Mouse (Mus musculus) gastrocnemius, adult 2 months (tissue): Measurements from ENCODE around the gene Pcca. TPM values are rescaled to one million over a fixed set of nuclear protein-coding genes. Genes with fewer than 3 reads are reported as not detected.

Experiments used
- DNase-seq: peaks from one replicate; pipeline ENCODE4 v3.0.0; 2022
- H3K27ac ChIP-seq: fragments of 200-600 bp; 2 replicates; pipeline ENCODE4 v1.8.1; 2022; ENCODE audit warnings: mild to moderate bottlenecking
- H3K4me3 ChIP-seq: fragments of 200-600 bp; 2 replicates; pipeline ENCODE4 v1.8.1; 2022; ENCODE audit warnings: mild to moderate bottlenecking, moderate library complexity
- CTCF ChIP-seq: fragments of 200-600 bp; IDR thresholded peaks from 2 replicates; pipeline ENCODE4 v1.8.1; 2022; ENCODE audit warnings: antibody characterized with exemption, mild to moderate bottlenecking, moderate library complexity
- intact Hi-C: fragments of 180-260 bp; cut with DNase I; formaldehyde crosslinking; loops from one replicate; pipeline ENCODE4 v1.15.1; 2025
- total RNA-seq, 2 experiments: library from RNA; stranded (reverse); gene quantifications; 2 replicates each; pipeline ENCODE4 v1.2.3; 2021

Pcca gene
- total RNA-seq, 2 experiments from 2014 or later, result 37.7 to 58.5 TPM

DNA sequence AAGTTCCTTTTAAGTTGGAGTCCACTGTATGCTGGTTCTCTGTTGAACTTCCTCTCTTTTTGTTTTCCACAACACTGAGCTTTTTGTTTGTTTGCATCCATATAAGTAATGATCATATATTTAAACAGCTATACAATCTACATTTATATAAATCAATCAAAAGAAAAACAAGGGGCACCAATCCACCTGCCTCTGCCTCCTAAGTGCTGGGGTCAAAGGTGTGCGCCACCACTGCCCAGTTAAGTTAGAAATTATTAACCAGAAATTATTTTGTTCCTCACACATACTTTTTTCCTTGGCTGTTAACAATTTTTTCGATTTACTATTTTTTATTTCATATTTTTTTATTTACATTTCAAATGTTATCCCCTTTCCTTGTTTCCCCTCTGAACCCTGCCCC lies 99.3 kb downstream of the Pcca start:
- TF ChIP-seq CTCF, result no peak
- Histone ChIP-seq H3K4me3 (no peak overlapping the region), H3K27ac (no peak overlapping the region)
- no peak for DNase-seq
- intact Hi-C loops, result no loop called here

DNA sequence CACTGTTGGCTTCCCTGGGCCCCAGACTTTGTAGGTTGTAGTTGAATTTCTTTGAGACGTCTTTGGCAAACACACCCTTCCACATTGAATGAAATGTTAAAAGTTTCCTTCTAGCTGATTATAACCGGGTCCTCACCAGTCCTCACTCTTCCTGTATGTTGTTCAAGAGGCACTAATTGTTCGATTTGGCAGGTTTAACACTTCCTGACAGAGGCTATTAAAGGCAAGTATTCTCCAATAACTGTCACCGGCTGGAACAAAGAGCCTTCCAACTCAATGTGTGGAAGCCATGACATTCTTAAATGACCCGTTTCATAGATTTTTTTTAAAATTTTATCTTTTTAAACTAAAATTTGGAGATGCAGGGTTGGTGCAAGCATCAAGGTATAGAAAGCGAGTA lies 102.5 kb downstream of the Pcca start:
- no peak for DNase-seq
- Histone ChIP-seq H3K4me3 (no peak overlapping the region), H3K27ac (no peak overlapping the region)
- intact Hi-C loops, result no loop called here
- no peak for TF ChIP-seq CTCF

DNA sequence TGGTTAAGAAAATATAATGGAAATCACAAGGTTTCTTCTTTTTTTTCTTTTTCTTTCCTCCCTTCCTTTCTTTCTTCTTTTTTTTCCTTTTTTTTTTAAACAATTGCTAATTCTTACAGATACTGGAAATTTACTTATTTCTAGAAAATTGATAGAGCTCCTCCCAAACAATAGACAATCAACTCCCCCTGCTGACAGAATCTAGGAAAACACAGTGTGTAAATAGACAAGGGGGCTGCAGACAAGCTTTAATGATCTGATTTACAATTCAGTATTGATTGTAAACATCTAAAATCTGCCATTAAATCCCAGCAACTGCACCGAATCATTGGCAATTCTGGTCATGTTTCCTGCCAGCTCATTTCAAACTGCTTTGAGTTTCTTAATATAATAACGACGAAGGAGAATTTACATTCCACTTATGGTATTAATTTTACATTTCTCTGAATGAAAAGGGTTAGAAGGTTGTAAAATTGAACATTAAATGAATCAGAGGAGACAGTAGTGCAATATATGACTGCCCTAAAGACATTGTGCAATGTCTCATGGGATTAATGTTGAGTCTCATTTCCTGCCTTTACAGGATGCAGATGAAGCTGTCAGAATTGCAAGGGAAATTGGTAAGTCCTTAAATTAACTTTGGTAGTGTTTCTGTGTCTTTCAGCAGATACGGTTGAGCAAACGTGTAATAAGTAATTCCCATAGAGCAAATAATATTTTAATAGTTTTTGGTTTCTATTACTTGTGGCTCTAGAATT lies 103.9 kb downstream of the Pcca start:
- TF ChIP-seq CTCF, result peak; percentile 33; the same call in 1 of the 2 replicates
- DNase-seq, result no peak
- intact Hi-C loops, result no loop called here
- Histone ChIP-seq H3K27ac (no peak overlapping the region), H3K4me3 (no peak overlapping the region)

DNA sequence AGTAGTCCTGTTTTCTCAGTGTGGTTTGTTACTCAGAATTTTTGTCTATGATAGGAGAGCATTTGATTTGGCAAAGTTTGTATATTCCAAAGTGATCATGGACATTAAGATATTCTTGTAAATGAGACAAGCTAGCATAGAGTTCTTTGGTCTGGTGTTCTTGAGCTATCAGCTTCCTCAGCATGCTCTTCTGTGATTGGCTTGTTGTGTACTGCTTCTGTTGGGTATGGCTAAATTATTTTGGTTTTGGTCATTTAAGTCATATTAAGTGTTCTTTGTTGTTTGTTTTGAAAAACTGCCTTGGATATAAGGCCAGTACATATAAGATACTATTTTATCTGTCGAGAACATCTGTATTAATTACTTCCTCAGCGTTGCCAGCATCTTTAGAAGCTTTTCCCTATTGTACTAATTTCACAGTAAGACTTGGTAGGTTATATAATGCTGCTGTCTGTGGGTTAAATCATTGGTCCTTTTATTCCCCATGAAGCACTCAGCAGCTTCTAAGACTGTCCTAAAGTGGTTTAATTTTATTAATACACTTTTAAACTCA lies 105.1 kb downstream of the Pcca start:
- no peak overlapping the region for H3K4me3 ChIP-seq

DNA sequence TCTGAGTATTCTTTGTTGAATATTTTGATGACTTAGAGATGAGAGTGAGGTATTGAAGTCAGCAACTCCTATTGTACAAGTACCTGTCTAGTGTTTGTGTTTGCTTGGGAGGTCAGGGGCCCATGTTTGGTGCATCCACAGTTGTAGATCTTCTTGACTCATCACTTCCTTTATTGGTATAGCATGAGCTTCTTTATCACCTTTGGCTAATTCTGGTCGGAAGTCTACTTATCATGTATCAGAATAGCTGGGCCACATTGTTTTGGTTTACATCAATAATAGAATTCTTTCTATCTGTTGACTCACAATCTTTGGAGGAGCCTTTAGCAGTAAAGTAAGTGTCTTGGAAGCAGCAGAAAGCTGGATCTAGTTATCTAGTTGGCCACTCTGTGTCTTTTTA lies 108.3 kb downstream of the Pcca start:
- no peak for DNase-seq
- no peak overlapping the region for H3K4me3 ChIP-seq
- intact Hi-C loops, result no loop called here
- H3K27ac ChIP-seq, result no peak overlapping the region
- TF ChIP-seq CTCF, result no peak

More for the DNA sequence above, 105.1 kb downstream of the Pcca start:
- intact Hi-C loops, result no loop called here
- no peak for DNase-seq
- H3K27ac ChIP-seq, result no peak overlapping the region
- no peak for TF ChIP-seq CTCF

DNA sequence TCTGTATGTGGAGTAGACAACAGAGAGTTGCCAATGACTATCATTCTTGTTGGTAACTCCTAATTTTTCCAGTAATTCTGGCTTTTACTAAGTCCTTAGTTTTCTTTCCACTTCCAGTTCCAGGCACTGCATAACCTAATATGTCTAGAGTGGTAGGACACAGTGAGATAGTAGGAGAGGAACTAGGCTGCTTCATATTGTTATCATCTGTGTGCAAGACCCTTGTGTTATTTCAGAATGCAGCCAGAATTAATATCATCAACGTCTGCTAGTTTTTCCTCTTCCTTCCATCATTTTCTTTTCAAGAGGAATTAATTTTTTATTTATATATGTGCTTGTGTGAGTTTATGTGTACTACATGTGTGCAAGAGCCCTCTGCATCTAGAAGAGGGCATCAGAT lies 114.1 kb downstream of the Pcca start:
- Histone ChIP-seq H3K27ac (no peak overlapping the region), H3K4me3 (no peak overlapping the region)
- intact Hi-C loops, result no loop called here
- no peak for DNase-seq
- no peak for TF ChIP-seq CTCF

DNA sequence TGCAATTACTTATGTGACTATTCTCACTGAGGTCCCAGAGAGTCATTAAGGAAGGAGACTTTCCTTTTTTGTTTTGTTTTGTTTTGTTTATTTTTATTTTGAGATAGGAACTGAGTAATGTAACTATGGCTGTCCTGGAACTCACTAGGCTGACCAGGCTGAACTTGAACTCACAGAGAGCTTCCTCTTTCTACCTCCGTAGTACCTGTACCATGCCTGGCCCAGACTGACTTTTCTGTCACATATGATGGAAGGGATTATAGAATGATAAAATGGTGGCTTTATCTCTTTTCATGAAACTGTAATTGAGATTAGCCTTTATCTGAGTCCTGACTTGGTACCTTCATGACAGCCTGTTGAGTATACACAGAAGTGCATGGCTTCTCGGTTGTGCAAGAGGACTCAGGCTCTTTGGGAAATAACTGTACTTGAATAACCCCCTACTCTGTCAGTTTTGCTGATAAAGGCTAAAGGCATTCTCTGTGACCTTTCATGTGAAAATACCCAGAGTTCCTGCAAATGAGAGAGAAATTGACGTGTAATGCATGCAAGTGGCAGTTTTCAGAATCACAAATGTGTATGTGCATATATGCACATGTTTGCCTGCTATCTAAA lies 115.3 kb downstream of the Pcca start:
- no peak for TF ChIP-seq CTCF
- intact Hi-C loops, result no loop called here
- H3K4me3 ChIP-seq, result no peak overlapping the region
- no peak overlapping the region for H3K27ac ChIP-seq
- DNase-seq, result no peak

DNA sequence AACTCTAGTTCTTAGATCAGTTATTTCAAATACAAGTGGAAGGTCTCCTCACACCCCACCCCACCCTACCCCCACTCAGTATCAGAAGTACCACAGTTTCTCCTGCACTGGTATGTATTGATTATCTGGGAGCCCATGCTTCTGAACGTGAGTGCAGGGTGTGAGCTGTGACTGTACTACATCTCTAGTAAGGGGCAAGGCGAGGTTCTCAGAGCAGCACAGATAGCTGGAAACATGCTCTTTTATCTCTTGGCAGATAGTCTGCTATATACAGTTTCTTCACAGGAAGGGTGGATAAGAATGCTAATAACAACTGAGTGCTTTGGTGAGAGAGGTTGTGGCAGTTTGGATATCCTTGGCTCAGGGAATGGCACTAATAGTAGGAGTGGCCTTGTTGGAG lies 117.6 kb downstream of the Pcca start:
- DNase-seq, result no peak
- intact Hi-C loops, result no loop called here
- Histone ChIP-seq H3K27ac (no peak overlapping the region), H3K4me3 (no peak overlapping the region)
- TF ChIP-seq CTCF, result no peak

DNA sequence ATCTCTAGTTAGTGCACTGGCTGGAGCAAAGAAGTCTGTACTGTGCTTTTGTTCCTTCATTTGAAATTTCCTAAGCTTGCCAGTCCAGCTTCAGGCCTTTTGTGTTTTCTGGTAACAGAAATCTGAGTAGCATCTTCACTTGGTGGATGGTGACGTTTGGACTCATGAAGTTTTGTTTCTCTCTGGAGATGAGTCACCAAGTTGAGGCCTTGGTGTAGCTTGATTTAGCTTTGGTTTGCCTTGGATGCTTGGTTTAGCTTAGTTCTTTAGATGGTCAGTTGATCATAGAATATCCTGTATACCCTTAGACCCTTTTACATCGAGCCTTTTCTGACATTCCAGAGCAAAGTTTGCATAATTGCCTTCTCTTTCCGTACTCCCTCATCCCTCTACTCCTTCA lies 141.5 kb downstream of the Pcca start:
- no peak overlapping the region for H3K4me3 ChIP-seq
- no peak for DNase-seq
- H3K27ac ChIP-seq, result no peak overlapping the region
- intact Hi-C loops, result no loop called here
- no peak for TF ChIP-seq CTCF

DNA sequence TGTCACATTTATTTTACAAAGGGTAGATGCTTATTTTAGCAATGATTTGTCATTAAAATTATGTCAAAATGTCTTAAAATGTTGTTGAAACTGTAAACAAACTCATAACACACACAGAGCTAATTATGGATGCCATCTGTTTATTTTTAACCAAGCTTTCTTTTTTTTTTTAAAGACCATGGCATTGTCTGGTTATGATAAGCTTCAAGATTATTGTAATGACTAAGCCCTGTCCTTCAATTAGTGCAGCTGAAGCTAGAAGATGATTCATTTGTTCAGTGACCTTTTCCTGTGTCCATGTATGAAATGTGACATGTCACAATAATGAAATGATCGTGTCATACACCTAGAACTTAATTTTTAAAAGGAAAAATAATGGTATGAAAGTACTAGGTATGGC lies 149.5 kb downstream of the Pcca start:
- Histone ChIP-seq H3K27ac (no peak overlapping the region), H3K4me3 (no peak overlapping the region)
- TF ChIP-seq CTCF, result no peak
- intact Hi-C loops, result no loop called here
- no peak for DNase-seq

DNA sequence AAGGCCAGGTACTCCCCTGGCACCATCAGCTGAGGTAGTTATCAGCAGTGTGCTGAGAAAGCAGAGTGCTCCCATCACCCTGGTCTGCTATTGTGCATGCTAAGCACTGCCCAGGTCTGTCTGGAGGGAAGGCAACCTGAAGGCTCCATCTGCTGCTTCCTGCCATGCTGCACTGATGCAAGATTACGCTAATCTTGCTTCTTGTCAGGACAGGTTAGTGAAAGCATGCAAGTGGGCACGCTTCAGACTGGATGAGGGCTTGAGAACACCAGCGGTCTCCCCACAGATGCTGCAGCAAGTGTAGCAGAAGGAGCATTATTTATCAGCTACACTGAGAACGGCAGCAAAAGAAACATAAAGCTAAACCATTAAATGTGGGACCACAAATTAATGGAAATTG lies 150.1 kb downstream of the Pcca start:
- H3K27ac ChIP-seq, result no peak overlapping the region
- no peak for TF ChIP-seq CTCF
- DNase-seq, result no peak
- H3K4me3 ChIP-seq, result no peak overlapping the region
- intact Hi-C loops, result no loop called here

DNA sequence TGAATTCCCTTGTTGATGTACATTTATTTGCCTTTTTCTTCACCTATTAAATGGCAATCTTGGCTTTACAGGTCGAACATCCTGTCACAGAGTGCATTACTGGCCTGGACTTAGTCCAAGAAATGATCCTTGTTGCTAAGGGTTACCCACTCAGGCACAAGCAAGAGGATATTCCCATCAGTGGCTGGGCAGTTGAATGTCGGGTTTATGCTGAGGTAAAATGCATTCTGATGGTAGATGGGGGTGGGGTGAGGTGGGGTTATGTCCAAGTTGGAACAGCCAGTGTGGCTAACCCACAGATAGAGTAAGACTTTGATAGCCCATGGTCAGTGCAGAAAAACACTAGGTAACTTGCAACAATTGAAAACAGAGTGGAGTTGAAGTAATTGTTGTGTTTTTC lies 150.7 kb downstream of the Pcca start:
- TF ChIP-seq CTCF, result no peak
- Histone ChIP-seq H3K4me3 (no peak overlapping the region), H3K27ac (no peak overlapping the region)
- intact Hi-C loops, result no loop called here
- no peak for DNase-seq

DNA sequence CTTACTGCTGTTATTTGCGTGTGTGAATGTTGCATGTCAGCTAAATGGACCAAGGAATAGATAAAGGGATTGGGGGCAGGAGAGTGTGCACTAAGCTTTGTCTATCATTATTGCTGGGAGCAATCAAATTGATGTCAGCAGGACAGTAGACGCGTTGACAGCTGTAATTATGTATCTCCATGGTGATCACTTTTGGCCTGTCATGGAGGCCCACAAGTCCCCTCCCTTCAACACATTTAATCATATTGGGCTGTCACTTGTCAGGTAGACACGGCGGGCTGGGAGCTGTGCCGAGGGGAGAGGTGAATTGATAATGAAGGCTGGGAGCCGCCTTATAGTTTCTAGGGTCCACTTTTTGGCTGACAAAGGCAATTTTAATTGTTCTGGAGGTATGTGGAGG lies 153.3 kb downstream of the Pcca start:
- Histone ChIP-seq H3K4me3 (no peak overlapping the region), H3K27ac (no peak overlapping the region)
- TF ChIP-seq CTCF, result no peak
- intact Hi-C loops, result no loop called here
- DNase-seq, result no peak

DNA sequence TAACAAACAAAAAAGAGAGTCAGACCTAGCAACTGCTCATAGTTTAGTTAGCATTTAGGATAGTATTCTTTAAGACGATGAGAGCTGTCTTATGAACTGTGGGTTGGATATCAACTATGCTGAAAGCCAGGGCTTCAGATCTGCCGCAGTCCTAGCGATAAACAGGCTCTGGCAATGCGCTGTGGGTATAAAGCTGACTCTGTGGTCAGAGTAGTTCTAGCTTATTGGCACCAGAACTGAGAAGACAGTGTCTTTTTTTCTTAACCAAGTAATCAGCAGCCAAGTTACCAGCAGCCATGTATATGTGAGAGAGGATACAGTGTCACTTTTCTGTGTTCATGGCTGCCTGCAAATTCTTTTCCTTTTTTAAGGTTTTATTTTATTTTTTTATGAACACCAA lies 154.3 kb downstream of the Pcca start:
- intact Hi-C loops, result no loop called here

More for the DNA sequence above, 154.3 kb downstream of the Pcca start:
- no peak for TF ChIP-seq CTCF
- H3K4me3 ChIP-seq, result no peak overlapping the region
- H3K27ac ChIP-seq, result no peak overlapping the region
- DNase-seq, result no peak
